Mouse (Mus musculus): ENCODE measurements around the gene Nop9. TPM values are rescaled to one million over a fixed set of nuclear protein-coding genes. Genes with fewer than 3 reads are reported as not detected.

Nop9 gene
- total RNA-seq, 2 experiments from 2014 or later, result 11.3 to 12.0 TPM

Other genes starting within 250 kb of the Nop9 start
- gene Cpne6, start 235.2 kb upstream of the Nop9 start, total RNA-seq (2021), result not detected
- gene Nrl, start 220.7 kb upstream of the Nop9 start, total RNA-seq (2021), result not detected
- 1 to 10 TPM; 4.7 to 6.9 TPM for gene Pck2, start 205.4 kb upstream of the Nop9 start, total RNA-seq (2021)
- 100 to 1,000 TPM in 1 of 2 experiments, 10 to 100 TPM in 1; 97.3 to 105 TPM for gene Dcaf11, start 185.7 kb upstream of the Nop9 start, total RNA-seq (2021)
- not detected for gene A730061H03Rik, start 185.3 kb upstream of the Nop9 start, total RNA-seq (2021)
- gene Fitm1, start 170.1 kb upstream of the Nop9 start, total RNA-seq (2021), result 100 to 1,000 TPM; 329 to 343 TPM
- 10 to 100 TPM; 66.4 to 67.6 TPM for gene Psme1, start 167.6 kb upstream of the Nop9 start, total RNA-seq (2021)
- 10 to 100 TPM; 33.4 to 34.1 TPM for gene Emc9, start 160.4 kb upstream of the Nop9 start, total RNA-seq (2021)
- gene Psme2, start 154.6 kb upstream of the Nop9 start, total RNA-seq (2021), result 10 to 100 TPM; 42.9 to 58.4 TPM
- 10 to 100 TPM; 11.1 to 20.7 TPM for gene Rnf31, start 154.0 kb upstream of the Nop9 start, total RNA-seq (2021)
- 1 to 10 TPM; 4.1 to 5.4 TPM for gene Irf9, start 142.1 kb upstream of the Nop9 start, total RNA-seq (2021)
- under 1 TPM in 1 of 2 experiments, not detected in 1; 0.54 TPM for gene Rec8, start 127.7 kb upstream of the Nop9 start, total RNA-seq (2021)
- gene Ipo4, start 109.7 kb upstream of the Nop9 start, total RNA-seq (2021), result 10 to 100 TPM; 56.8 to 76.0 TPM
- 1 to 10 TPM in 1 of 2 experiments, under 1 TPM in 1; 0.72 to 1.2 TPM for gene Gm49378, start 107.8 kb upstream of the Nop9 start, total RNA-seq (2021)
- gene Tm9sf1, start 101.9 kb upstream of the Nop9 start, total RNA-seq (2021), result 10 to 100 TPM; 15.8 to 17.6 TPM
- under 1 TPM in 1 of 2 experiments, not detected in 1; 0.24 TPM for gene Tssk4, start 95.5 kb upstream of the Nop9 start, total RNA-seq (2021)
- 10 to 100 TPM; 15.0 to 17.3 TPM for gene Mdp1, start 85.2 kb upstream of the Nop9 start, total RNA-seq (2021)
- gene Gmpr2, start 73.8 kb upstream of the Nop9 start, total RNA-seq (2021), result 1 to 10 TPM; 2.4 to 3.3 TPM
- 100 to 1,000 TPM; 180 to 191 TPM for gene Nedd8, start 73.6 kb upstream of the Nop9 start, total RNA-seq (2021)
- gene Tinf2, start 63.9 kb upstream of the Nop9 start, total RNA-seq (2021), result 1 to 10 TPM; 7.5 to 8.2 TPM
- gene Tgm1, start 31.8 kb upstream of the Nop9 start, total RNA-seq (2021), result not detected
- gene Rabggta, start 23.4 kb upstream of the Nop9 start, total RNA-seq (2021), result 10 to 100 TPM; 10.3 TPM
- 10 to 100 TPM; 29.4 to 32.7 TPM for gene Dhrs1, start within 50 bp of the Nop9 start, total RNA-seq (2021)
- gene Cideb, start 12.8 kb downstream of the Nop9 start, total RNA-seq (2021), result not detected
- gene Ltb4r2, start 15.7 kb downstream of the Nop9 start, total RNA-seq (2021), result under 1 TPM in 1 of 2 experiments, not detected in 1; 0.10 TPM
- not detected for gene Ltb4r1, start 20.3 kb downstream of the Nop9 start, total RNA-seq (2021)
- gene Adcy4, start 38.4 kb downstream of the Nop9 start, total RNA-seq (2021), result 1 to 10 TPM; 6.4 to 6.5 TPM
- 1 to 10 TPM; 1.3 to 1.7 TPM for gene Ripk3, start 43.2 kb downstream of the Nop9 start, total RNA-seq (2021)
- gene Nfatc4, start 77.5 kb downstream of the Nop9 start, total RNA-seq (2021), result 1 to 10 TPM; 3.2 to 5.9 TPM
- gene Nynrin, start 108.3 kb downstream of the Nop9 start, total RNA-seq (2021), result 1 to 10 TPM; 2.6 to 4.1 TPM
- not detected for gene Cbln3, start 138.7 kb downstream of the Nop9 start, total RNA-seq (2021)
- 1 to 10 TPM; 7.0 to 9.1 TPM for gene Khnyn, start 139.3 kb downstream of the Nop9 start, total RNA-seq (2021)
- 10 to 100 TPM; 95.7 to 98.1 TPM for gene Sdr39u1, start 154.6 kb downstream of the Nop9 start, total RNA-seq (2021)
- 1 to 10 TPM; 2.7 to 4.1 TPM for gene Cma1, start 199.0 kb downstream of the Nop9 start, total RNA-seq (2021)
- not detected for gene Cma2, start 205.3 kb downstream of the Nop9 start, total RNA-seq (2021)